8 mouse cellular contexts compared by ENCODE assay signal in genomic region chr11:69545957-69546356, GRCm38 (mm10). TPM values are rescaled to one million over a fixed set of nuclear protein-coding genes. Genes with fewer than 3 reads are reported as not detected.
DNase-seq lines count a peak whose midpoint lies in the region; ATAC-seq lines count a peak whose summit lies in the region.

No protein-coding gene starts in this region.

- no peak for ATAC-seq in heart, embryonic 15.5 days (replicated peaks; ENCODE audit: insufficient number of reproducible peaks, insufficient read depth, low FRiP score, low read depth)
- ATAC-seq in hematopoietic stem cell, adult 5-6 weeks (replicated peaks in 1 of 2; ENCODE audit: insufficient read depth in 1 of 2, low FRiP score in 2 of 2, low TSS enrichment in 1 of 2, low read depth in 1 of 2, poor library complexity in 2 of 2, severe bottlenecking in 2 of 2), result peak; percentile 29 to 34; a peak in 1 of 4 replicates
- peak; percentile 45; the same call in 1 of the 2 replicates for ATAC-seq in midbrain, embryonic 11.5 days (ENCODE audit: low FRiP score)

- 0 out of 2 replicates have a peak, but pooled peaks cover 6% of the 10 kb centered on the region for H3K27me3 ChIP-seq in heart, embryonic 15.5 days
- H3K27me3 ChIP-seq in midbrain, embryonic 11.5 days (ENCODE audit: control insufficient read depth, insufficient read depth, low read length), result no peaks in the 10 kb centered on the region

- peak overlapping the region; percentile 90 for H3K4me2 ChIP-seq in heart, embryonic 15.5 days
- H3K4me2 ChIP-seq in midbrain, embryonic 11.5 days, result peak overlapping the region; percentile 91

- H3K9ac ChIP-seq in heart, embryonic 15.5 days, result peak overlapping the region; percentile 61; the same call in 1 of the 2 replicates
- H3K9ac ChIP-seq in midbrain, embryonic 11.5 days (ENCODE audit: low read length), result peak overlapping the region; percentile 86

- no peaks in the 10 kb centered on the region for H3K9me3 ChIP-seq in heart, embryonic 15.5 days (replicated peaks)
- H3K9me3 ChIP-seq in midbrain, embryonic 11.5 days (ENCODE audit: control insufficient read depth, low read length), result no peaks in the 10 kb centered on the region

- peak overlapping the region; percentile 75 for H3K27ac ChIP-seq in heart, embryonic 15.5 days
- H3K27ac ChIP-seq in midbrain, embryonic 11.5 days (ENCODE audit: low read depth, low read length), result peak overlapping the region; percentile 87

- peak overlapping the region; percentile 56 for H3K4me3 ChIP-seq in heart, embryonic 15.5 days
- peak overlapping the region; percentile 41 for H3K4me3 ChIP-seq in midbrain, embryonic 11.5 days (ENCODE audit: low read depth, low read length)

- H3K36me3 ChIP-seq in heart, embryonic 15.5 days, result no peaks in the 10 kb centered on the region
- H3K36me3 ChIP-seq in midbrain, embryonic 11.5 days (ENCODE audit: control insufficient read depth, insufficient read depth, low read length), result no peaks in the 10 kb centered on the region

- H3K4me1 ChIP-seq in heart, embryonic 15.5 days (replicated peaks), result peaks cover 18% of the 10 kb centered on the region
- H3K4me1 ChIP-seq in midbrain, embryonic 11.5 days (ENCODE audit: control insufficient read depth, insufficient read depth, low read length), result peaks cover 48% of the 10 kb centered on the region

- no peak for DNase-seq in heart, adult 9 months (ENCODE audit: low spot score in 2 of 2)
- DNase-seq in MN1 (ENCODE audit: low spot score), result peak; percentile 62
- DNase-seq in midbrain, embryonic 11.5 days (ENCODE audit: low spot score, missing footprints), result no peak
- DNase-seq in urinary bladder, adult 18-20 months (ENCODE audit: low spot score in 2 of 2), result no peak
- no peak for DNase-seq in right cerebral cortex, adult 2 months (ENCODE audit: low spot score in 2 of 2)
- no peak for DNase-seq in cerebellum, adult 11 months

- 21% methylated on average over 7 of the region's 7 CpGs for WGBS in heart, embryonic 15.5 days
- 6% methylated on average over 7 of the region's 7 CpGs for WGBS in midbrain, embryonic 11.5 days

RNA-seq across cellular contexts. Expression of gene Dnah2, which starts 3.0 kb away (rescaled TPM):
- polyA plus RNA-seq in heart, embryonic 15.5 days (2015; fragmentation: Nextera tagmentation; extraction: Ambion mirVana), result 0.21 and 0.42 TPM in 2 replicates
- under 0.01 TPM in 1 of 2 replicates, not detected in the other for total RNA-seq in hematopoietic stem cell, adult 5-6 weeks (2017)
- 1.00 and 1.9 TPM in 2 replicates for polyA plus RNA-seq in midbrain, embryonic 11.5 days (2014; fragmentation: Nextera tagmentation; extraction: Ambion mirVana)

RNA-seq across cellular contexts. Expression of gene Efnb3, which starts 14.0 kb away (rescaled TPM):
- polyA plus RNA-seq in heart, embryonic 15.5 days (2015; fragmentation: Nextera tagmentation; extraction: Ambion mirVana), result 53.8 and 59.7 TPM in 2 replicates
- total RNA-seq in hematopoietic stem cell, adult 5-6 weeks (2017), result 0.10 TPM in 1 of 2 replicates, not detected in the other
- polyA plus RNA-seq in midbrain, embryonic 11.5 days (2014; fragmentation: Nextera tagmentation; extraction: Ambion mirVana), result 11.0 and 12.3 TPM in 2 replicates

RNA-seq across cellular contexts. Expression of gene Wrap53, which starts 34.1 kb away (rescaled TPM):
- polyA plus RNA-seq in heart, embryonic 15.5 days (2015; fragmentation: Nextera tagmentation; extraction: Ambion mirVana), result 13.3 and 17.0 TPM in 2 replicates
- 4.6 and 6.4 TPM in 2 replicates for total RNA-seq in hematopoietic stem cell, adult 5-6 weeks (2017)
- 35.1 and 36.4 TPM in 2 replicates for polyA plus RNA-seq in midbrain, embryonic 11.5 days (2014; fragmentation: Nextera tagmentation; extraction: Ambion mirVana)

RNA-seq across cellular contexts. Expression of gene Trp53, which starts 34.2 kb away (rescaled TPM):
- 59.4 and 88.1 TPM in 2 replicates for polyA plus RNA-seq in heart, embryonic 15.5 days (2015; fragmentation: Nextera tagmentation; extraction: Ambion mirVana)
- total RNA-seq in hematopoietic stem cell, adult 5-6 weeks (2017), result 68.4 and 96.6 TPM in 2 replicates
- polyA plus RNA-seq in midbrain, embryonic 11.5 days (2014; fragmentation: Nextera tagmentation; extraction: Ambion mirVana), result 144 and 147 TPM in 2 replicates

RNA-seq across cellular contexts. Expression of gene Atp1b2, which starts 59.8 kb away (rescaled TPM):
- polyA plus RNA-seq in heart, embryonic 15.5 days (2015; fragmentation: Nextera tagmentation; extraction: Ambion mirVana), result 24.2 and 24.5 TPM in 2 replicates
- total RNA-seq in hematopoietic stem cell, adult 5-6 weeks (2017), result 1.0 and 7.6 TPM in 2 replicates
- polyA plus RNA-seq in midbrain, embryonic 11.5 days (2014; fragmentation: Nextera tagmentation; extraction: Ambion mirVana), result 10.4 and 12.2 TPM in 2 replicates
